Mouse (Mus musculus) spleen, adult 2 months (tissue): Measurements from ENCODE around the gene Mat2a. TPM values are rescaled to one million over a fixed set of nuclear protein-coding genes. Genes with fewer than 3 reads are reported as not detected.

Experiments used
- DNase-seq, 2 experiments: peaks; one replicate each; pipeline versions ENCODE4 v3.0.0 to v3.0.0-alpha.2; 2012 to 2021; ENCODE audit warnings: low spot score in 2 of 2, low read depth in 1 of 2
- H3K27ac ChIP-seq: fragments of 200-500 bp; 2 replicates; pipeline ENCODE4 v1.5.1; 2012; ENCODE audit warnings: low read length, inconsistent platforms; ENCODE audit not compliant: insufficient read depth
- H3K27me3 ChIP-seq: fragments of 200-500 bp; 2 replicates; pipeline ENCODE4 v1.6.1; 2012; ENCODE audit warnings: mild to moderate bottlenecking, moderate library complexity, low read length, inconsistent platforms; ENCODE audit not compliant: control insufficient read depth, insufficient read depth
- H3K36me3 ChIP-seq: fragments of 200-500 bp; 2 replicates; pipeline ENCODE4 v1.6.1; 2012; ENCODE audit warnings: mild to moderate bottlenecking, low read length, inconsistent platforms; ENCODE audit not compliant: control insufficient read depth, insufficient read depth
- H3K4me1 ChIP-seq: fragments of 200-500 bp; 2 replicates; pipeline ENCODE4 v1.6.1; 2011; ENCODE audit warnings: inconsistent platforms; ENCODE audit not compliant: control insufficient read depth, insufficient read depth, insufficient read length
- H3K4me3 ChIP-seq: fragments of 200-500 bp; 2 replicates; pipeline ENCODE4 v1.5.1; 2011; ENCODE audit warnings: mild to moderate bottlenecking, inconsistent platforms; ENCODE audit not compliant: insufficient read depth, insufficient read length; ENCODE audit errors: extremely low read depth
- CTCF ChIP-seq: fragments of 200-500 bp; IDR thresholded peaks from 2 replicates; pipeline ENCODE4 v1.5.1; 2011; ENCODE audit warnings: mild to moderate bottlenecking, inconsistent platforms; ENCODE audit not compliant: insufficient read depth, insufficient read length, insufficient replicate concordance; ENCODE audit errors: extremely low read depth
- POLR2A ChIP-seq: fragments of 200-500 bp; IDR thresholded peaks from 2 replicates; pipeline ENCODE4 v1.6.1; 2011; ENCODE audit warnings: low read depth, low read length, inconsistent platforms
- WGBS: fragments of 180-500 bp; shearing (Covaris S2); methylation state at CpG from one replicate; pipeline ENCODE4 v1.1.7; 2018; 5-methylcytosine and 5-hydroxymethylcytosine counted together
- polyA plus RNA-seq: library from polyadenylated mRNA; depleted of rRNA; stranded (reverse); fragments of >200 nt; gene quantifications from 2 replicates; pipeline ENCODE4 v1.2.3, GENCODE M21; 2012; rRNA removed

The Mat2a gene
- polyA plus RNA-seq = 45.0 and 50.9 TPM in 2 replicates

- peak; percentile 99 for TF ChIP-seq POLR2A
- TF ChIP-seq CTCF = peak; percentile 65
- Histone ChIP-seq H3K27me3 (no peaks in the 10 kb centered on the region), H3K27ac (peak within 1 kb of the TSS; percentile 100), H3K36me3 (peaks cover 19% of the 10 kb centered on the region), H3K4me1 (peaks cover 5% of the 10 kb centered on the region; the same call in 1 of the 2 replicates), H3K4me3 (peak within 1 kb of the TSS; percentile 99)
- WGBS = under 1% methylated on average over 77 of the region's 77 CpGs
- DNase-seq = peak; percentile 77 to 86
Measured at GRCm38 (mm10) chr6:72439355-72440185, at the start of gene Mat2a. Gene Mat2a, minus strand, starts transcription at chr6:72439558.

DNA sequence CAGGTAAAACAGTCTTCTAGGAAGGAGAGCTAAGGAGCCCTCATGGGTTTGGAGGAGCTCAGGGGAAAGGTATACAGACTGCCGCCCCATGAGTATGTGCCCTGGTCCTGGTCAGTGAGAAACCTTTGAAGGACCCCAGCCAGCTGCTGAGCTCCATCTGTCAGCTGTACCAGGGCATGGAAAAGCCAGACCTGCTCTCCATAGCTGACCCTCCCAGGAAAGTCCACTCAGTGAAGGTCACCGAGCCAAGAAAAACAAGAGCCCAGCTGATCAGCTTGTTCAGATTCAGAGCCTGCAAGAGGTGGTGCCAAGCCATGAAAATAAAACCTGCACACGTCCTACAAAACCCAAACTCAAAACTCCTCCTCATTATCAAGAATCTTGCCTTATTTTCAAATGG is 49.5 kb upstream of the Mat2a start:
- TF ChIP-seq POLR2A (no peak), CTCF (no peak)
- Histone ChIP-seq H3K36me3 (no peaks in the 10 kb centered on the region), H3K4me3 (no peak overlapping the region), H3K27ac (no peak overlapping the region), H3K4me1 (no peaks in the 10 kb centered on the region), H3K27me3 (no peaks in the 10 kb centered on the region)
- 87% methylated on average over 3 of the region's 3 CpGs for WGBS
- no peak for DNase-seq

DNA sequence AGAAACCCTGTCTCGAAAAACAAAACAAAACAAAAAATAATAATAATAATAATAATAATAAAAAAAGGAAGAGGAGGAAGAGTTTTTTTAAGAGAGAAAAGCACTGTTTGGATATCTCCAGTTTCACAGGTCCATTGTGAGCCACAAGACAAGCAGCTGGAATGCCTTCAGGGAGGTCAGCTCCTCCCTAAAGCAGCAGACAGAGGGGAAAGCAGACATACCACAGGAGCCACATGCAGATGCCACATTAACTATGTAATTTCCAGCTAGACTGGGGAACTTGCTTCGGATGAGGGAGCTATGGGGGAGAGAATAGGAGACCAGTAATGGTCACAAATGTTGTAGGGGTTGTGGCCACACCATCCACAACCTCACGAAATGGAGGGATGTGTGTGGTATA is 47.9 kb upstream of the Mat2a start:
- H3K27ac ChIP-seq = no peak overlapping the region
- peaks cover 1% of the 10 kb centered on the region; the same call in 1 of the 2 replicates for H3K4me1 ChIP-seq
- no peak for TF ChIP-seq CTCF
- no peak for TF ChIP-seq POLR2A
- H3K4me3 ChIP-seq = no peak overlapping the region
- DNase-seq = no peak
- WGBS = 76% methylated on average over 3 of the region's 3 CpGs
- no peaks in the 10 kb centered on the region for H3K27me3 ChIP-seq
- H3K36me3 ChIP-seq = no peaks in the 10 kb centered on the region

DNA sequence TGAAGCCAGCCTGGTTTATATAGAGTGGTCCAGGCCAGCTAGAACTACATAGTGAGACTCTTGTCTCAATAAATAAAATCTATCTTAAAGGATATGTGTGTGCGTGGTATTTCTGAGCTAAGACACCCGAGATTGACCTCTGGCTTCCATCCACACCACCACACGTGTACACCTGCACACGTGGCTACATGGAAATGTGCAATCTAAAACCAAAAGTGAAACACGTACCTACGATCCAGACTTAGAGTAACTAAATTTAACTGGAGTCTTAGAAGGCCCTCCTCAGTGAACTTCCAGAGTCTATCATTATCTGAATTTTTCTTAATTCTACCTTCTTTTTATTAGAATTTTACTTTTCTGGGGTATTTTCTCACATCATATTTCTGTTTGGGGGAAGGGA is 46.9 kb upstream of the Mat2a start:
- no peak for TF ChIP-seq CTCF
- TF ChIP-seq POLR2A = no peak
- Histone ChIP-seq H3K36me3 (no peaks in the 10 kb centered on the region), H3K27me3 (no peaks in the 10 kb centered on the region), H3K4me3 (no peak overlapping the region), H3K27ac (no peak overlapping the region), H3K4me1 (peaks cover 2% of the 10 kb centered on the region; the same call in 1 of the 2 replicates)
- DNase-seq = no peak
- 39% methylated on average over 6 of the region's 6 CpGs for WGBS

GRCm38 (mm10) chr6:72484887-72485286 is 45.5 kb upstream of the Mat2a start:
- WGBS = 82% methylated on average over 4 of the region's 4 CpGs
- no peak for TF ChIP-seq POLR2A
- no peak for TF ChIP-seq CTCF
- Histone ChIP-seq H3K4me3 (no peak overlapping the region), H3K27ac (no peak overlapping the region), H3K27me3 (no peaks in the 10 kb centered on the region), H3K36me3 (no peaks in the 10 kb centered on the region), H3K4me1 (peaks cover 2% of the 10 kb centered on the region; the same call in 1 of the 2 replicates)
- no peak for DNase-seq

- WGBS = 72% methylated on average over 2 of the region's 2 CpGs
- no peaks in the 10 kb centered on the region for H3K36me3 ChIP-seq
- H3K4me3 ChIP-seq = no peak overlapping the region
- TF ChIP-seq CTCF = no peak
- no peak for TF ChIP-seq POLR2A
- no peak overlapping the region for H3K27ac ChIP-seq
- H3K27me3 ChIP-seq = no peaks in the 10 kb centered on the region
- H3K4me1 ChIP-seq = peaks cover 2% of the 10 kb centered on the region; the same call in 1 of the 2 replicates
- DNase-seq = no peak
Measured at GRCm38 (mm10) chr6:72482156-72482555, 42.8 kb upstream of the Mat2a start.

DNA sequence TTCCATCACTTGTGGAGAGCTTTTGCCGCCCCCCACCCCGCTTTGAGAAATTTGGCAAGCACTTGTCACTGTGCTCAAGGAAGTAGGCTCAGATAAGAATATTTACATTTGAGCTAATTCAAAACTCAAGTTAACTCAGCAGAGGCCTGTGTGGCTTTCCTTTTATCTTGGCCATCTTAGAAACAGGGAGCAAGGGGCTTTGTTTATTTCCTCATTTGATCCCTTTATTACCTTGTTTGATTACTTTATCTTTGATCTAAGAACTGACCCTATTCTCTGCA is 41.0 kb upstream of the Mat2a start:
- Histone ChIP-seq H3K27me3 (no peaks in the 10 kb centered on the region), H3K4me3 (no peak overlapping the region), H3K27ac (no peak overlapping the region), H3K36me3 (no peaks in the 10 kb centered on the region), H3K4me1 (peaks cover 2% of the 10 kb centered on the region; the same call in 1 of the 2 replicates)
- 86% methylated on average over 2 of the region's 2 CpGs for WGBS
- no peak for DNase-seq
- TF ChIP-seq POLR2A = no peak
- no peak for TF ChIP-seq CTCF
